Comparison of ENCODE assay signal across 8 mouse cellular contexts in the genomic region with DNA sequence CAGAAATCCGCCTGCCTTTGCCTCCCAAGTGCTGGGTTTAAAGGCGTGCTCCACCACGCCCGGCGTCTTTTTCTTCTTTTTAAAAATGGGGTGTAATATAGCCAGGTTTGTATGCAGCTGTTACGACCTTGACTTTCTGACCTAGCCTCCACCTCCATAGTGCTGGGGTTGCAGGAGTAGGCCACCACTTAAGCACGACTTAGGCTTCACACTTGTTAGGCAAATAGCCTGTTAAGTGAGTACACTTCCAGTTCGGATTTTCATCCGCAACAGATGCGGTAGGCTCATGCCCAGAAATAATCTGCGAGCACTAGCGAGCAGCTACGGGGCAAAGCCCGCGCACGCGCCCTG. TPM values are rescaled to one million over a fixed set of nuclear protein-coding genes. Genes with fewer than 3 reads are reported as not detected.
DNase-seq lines count a peak whose midpoint lies in the region; ATAC-seq and TF ChIP-seq lines count a peak whose summit lies in the region.

No protein-coding gene starts in this region.

- TF ChIP-seq POLR2A in spleen, adult 2 months (IDR thresholded peaks at IDR 0.05; ENCODE audit: low read depth, low read length), result no peak

- H3K27ac ChIP-seq in spleen, adult 2 months (ENCODE audit: insufficient read depth, low read length), result peak overlapping the region; percentile 57
- H3K27ac ChIP-seq in forebrain, embryonic 10.5 days, result peak overlapping the region; percentile 92
- peak overlapping the region; percentile 94 for H3K27ac ChIP-seq in limb, embryonic 13.5 days
- H3K27ac ChIP-seq in stomach, embryonic 15.5 days, result peak overlapping the region; percentile 97

- TF ChIP-seq CTCF in spleen, adult 2 months (IDR thresholded peaks at IDR 0.05; ENCODE audit: extremely low read depth, insufficient read depth, insufficient read length, insufficient replicate concordance), result no peak

- no peaks in the 10 kb centered on the region for H3K9me3 ChIP-seq in forebrain, embryonic 10.5 days
- H3K9me3 ChIP-seq in limb, embryonic 13.5 days, result no peaks in the 10 kb centered on the region
- H3K9me3 ChIP-seq in stomach, embryonic 15.5 days, result no peaks in the 10 kb centered on the region

- no peaks in the 10 kb centered on the region for H3K27me3 ChIP-seq in spleen, adult 2 months (ENCODE audit: control insufficient read depth, insufficient read depth, low read length)
- H3K27me3 ChIP-seq in forebrain, embryonic 10.5 days (ENCODE audit: poor library complexity, severe bottlenecking), result no peaks in the 10 kb centered on the region
- H3K27me3 ChIP-seq in limb, embryonic 13.5 days, result no peaks in the 10 kb centered on the region
- no peaks in the 10 kb centered on the region for H3K27me3 ChIP-seq in stomach, embryonic 15.5 days (replicated peaks)

- peaks cover 3% of the 10 kb centered on the region; the same call in 1 of the 2 replicates for H3K4me1 ChIP-seq in spleen, adult 2 months (ENCODE audit: control insufficient read depth, insufficient read depth, insufficient read length)
- peaks cover 18% of the 10 kb centered on the region for H3K4me1 ChIP-seq in forebrain, embryonic 10.5 days
- H3K4me1 ChIP-seq in limb, embryonic 13.5 days, result peaks cover 11% of the 10 kb centered on the region
- H3K4me1 ChIP-seq in stomach, embryonic 15.5 days, result peaks cover 11% of the 10 kb centered on the region

- peak overlapping the region; percentile 100 for H3K4me3 ChIP-seq in spleen, adult 2 months (ENCODE audit: extremely low read depth, insufficient read depth, insufficient read length)
- H3K4me3 ChIP-seq in forebrain, embryonic 10.5 days, result peak overlapping the region; percentile 85
- peak overlapping the region; percentile 92 for H3K4me3 ChIP-seq in limb, embryonic 13.5 days
- H3K4me3 ChIP-seq in stomach, embryonic 15.5 days (replicated peaks), result peak overlapping the region; percentile 93

- no peak for ATAC-seq in limb, embryonic 13.5 days (ENCODE audit: low FRiP score, low read depth)
- ATAC-seq in stomach, embryonic 15.5 days (ENCODE audit: insufficient read depth, low FRiP score, low read depth), result no peak
- ATAC-seq in granulocyte monocyte progenitor cell, adult 5-6 weeks (replicated peaks; ENCODE audit: poor library complexity, severe bottlenecking), result no peak

- H3K36me3 ChIP-seq in spleen, adult 2 months (ENCODE audit: control insufficient read depth, insufficient read depth, low read length), result peaks cover 21% of the 10 kb centered on the region
- peaks cover 64% of the 10 kb centered on the region for H3K36me3 ChIP-seq in forebrain, embryonic 10.5 days (replicated peaks)
- H3K36me3 ChIP-seq in limb, embryonic 13.5 days, result peaks cover 51% of the 10 kb centered on the region
- H3K36me3 ChIP-seq in stomach, embryonic 15.5 days, result peaks cover 19% of the 10 kb centered on the region

- DNase-seq in spleen, adult 2 months (ENCODE audit: low read depth in 1 of 2, low spot score in 2 of 2), result no peak
- DNase-seq in spleen, adult 12 weeks (ENCODE audit: low spot score), result no peak
- no peak for DNase-seq in forebrain, embryonic 10.5 days (ENCODE audit: extremely low spot score, low spot score)
- no peak for DNase-seq in spleen, postnatal 10 days (ENCODE audit: low spot score in 2 of 2)
- no peak for DNase-seq in spleen, postnatal 36 days (ENCODE audit: low spot score in 2 of 2)

- WGBS in spleen, adult 2 months, result under 1% methylated on average over 17 of the region's 17 CpGs
- WGBS in forebrain, embryonic 10.5 days, result 1% methylated on average over 17 of the region's 17 CpGs
- WGBS in limb, embryonic 13.5 days, result under 1% methylated on average over 17 of the region's 17 CpGs
- WGBS in stomach, embryonic 15.5 days, result under 1% methylated on average over 17 of the region's 17 CpGs

- H3K9ac ChIP-seq in limb, embryonic 13.5 days, result peak overlapping the region; percentile 94
- peak overlapping the region; percentile 67 for H3K9ac ChIP-seq in stomach, embryonic 15.5 days

- H3K4me2 ChIP-seq in limb, embryonic 13.5 days (replicated peaks), result peak overlapping the region; percentile 83
- H3K4me2 ChIP-seq in stomach, embryonic 15.5 days, result peak overlapping the region; percentile 80

RNA-seq across cellular contexts. Expression of a gene that starts 0.6 kb away (rescaled TPM):
- polyA plus RNA-seq in spleen, adult 2 months (2012; rRNA removed), result 6.1 and 8.1 TPM in 2 replicates
- polyA plus RNA-seq in forebrain, embryonic 10.5 days (2016; fragmentation: Nextera tagmentation; extraction: Ambion mirVana), result 137 and 140 TPM in 2 replicates
- polyA plus RNA-seq in limb, embryonic 13.5 days (2015; fragmentation: Nextera tagmentation; extraction: Ambion mirVana), result 104 and 105 TPM in 2 replicates
- polyA plus RNA-seq in stomach, embryonic 15.5 days (2015; fragmentation: Nextera tagmentation; extraction: Ambion mirVana), result 97.6 and 105 TPM in 2 replicates
- total RNA-seq in granulocyte monocyte progenitor cell, adult 5-6 weeks (2014; fragmentation: Nextera tagmentation), result 93.8 and 116 TPM in 2 replicates
- 115 and 127 TPM in 2 replicates for total RNA-seq in granulocyte monocyte progenitor cell, adult 5-6 weeks (2017)

RNA-seq across cellular contexts. Expression of a gene that starts 0.8 kb away (rescaled TPM):
- polyA plus RNA-seq in spleen, adult 2 months (2012; rRNA removed), result 50.0 and 53.0 TPM in 2 replicates
- 20.5 and 25.8 TPM in 2 replicates for polyA plus RNA-seq in forebrain, embryonic 10.5 days (2016; fragmentation: Nextera tagmentation; extraction: Ambion mirVana)
- polyA plus RNA-seq in limb, embryonic 13.5 days (2015; fragmentation: Nextera tagmentation; extraction: Ambion mirVana), result 18.9 TPM in 2 replicates
- 13.4 and 13.5 TPM in 2 replicates for polyA plus RNA-seq in stomach, embryonic 15.5 days (2015; fragmentation: Nextera tagmentation; extraction: Ambion mirVana)
- total RNA-seq in granulocyte monocyte progenitor cell, adult 5-6 weeks (2014; fragmentation: Nextera tagmentation), result 39.5 and 57.3 TPM in 2 replicates
- 43.6 and 64.1 TPM in 2 replicates for total RNA-seq in granulocyte monocyte progenitor cell, adult 5-6 weeks (2017)

RNA-seq across cellular contexts. Expression of a gene that starts 39.7 kb away (rescaled TPM):
- polyA plus RNA-seq in spleen, adult 2 months (2012; rRNA removed), result 1.9 TPM in 1 of 2 replicates, not detected in the other
- not detected in 2 replicates for polyA plus RNA-seq in forebrain, embryonic 10.5 days (2016; fragmentation: Nextera tagmentation; extraction: Ambion mirVana)
- polyA plus RNA-seq in limb, embryonic 13.5 days (2015; fragmentation: Nextera tagmentation; extraction: Ambion mirVana), result not detected in 2 replicates
- not detected in 2 replicates for polyA plus RNA-seq in stomach, embryonic 15.5 days (2015; fragmentation: Nextera tagmentation; extraction: Ambion mirVana)
- 2.4 and 12.6 TPM in 2 replicates for total RNA-seq in granulocyte monocyte progenitor cell, adult 5-6 weeks (2014; fragmentation: Nextera tagmentation)
- 2.9 TPM in 1 of 2 replicates, not detected in the other for total RNA-seq in granulocyte monocyte progenitor cell, adult 5-6 weeks (2017)

RNA-seq across cellular contexts. Expression of a gene that starts 39.7 kb away (rescaled TPM):
- 44.9 and 55.5 TPM in 2 replicates for polyA plus RNA-seq in spleen, adult 2 months (2012; rRNA removed)
- polyA plus RNA-seq in forebrain, embryonic 10.5 days (2016; fragmentation: Nextera tagmentation; extraction: Ambion mirVana), result 29.7 and 31.3 TPM in 2 replicates
- 43.8 and 46.2 TPM in 2 replicates for polyA plus RNA-seq in limb, embryonic 13.5 days (2015; fragmentation: Nextera tagmentation; extraction: Ambion mirVana)
- 45.2 and 53.6 TPM in 2 replicates for polyA plus RNA-seq in stomach, embryonic 15.5 days (2015; fragmentation: Nextera tagmentation; extraction: Ambion mirVana)
- total RNA-seq in granulocyte monocyte progenitor cell, adult 5-6 weeks (2014; fragmentation: Nextera tagmentation), result 14.4 and 20.7 TPM in 2 replicates
- total RNA-seq in granulocyte monocyte progenitor cell, adult 5-6 weeks (2017), result 22.0 and 25.5 TPM in 2 replicates

Comparison
In these comparisons a context has a peak if more than half of its experiments do, and no peak if none do; other contexts are left out.
1. RNA of a gene that starts 0.6 kb away (polyA plus RNA-seq): 137 to 140 TPM in forebrain, embryonic 10.5 days, 104 to 105 TPM in limb, embryonic 13.5 days and 97.6 to 105 TPM in stomach, embryonic 15.5 days; 6.1 to 8.1 TPM in spleen, adult 2 months; every median in the first group is over 10 times any median in the second.
2. Peak in every context shown above with its lines, with median percentiles within 50 percentile points of each other: H3K27ac ChIP-seq and H3K4me3 ChIP-seq.